8 mouse cellular contexts compared by ENCODE assay signal in genomic region chr14:99046031-99046781, GRCm38 (mm10). TPM values are rescaled to one million over a fixed set of nuclear protein-coding genes. Genes with fewer than 3 reads are reported as not detected.
DNase-seq lines count a peak whose midpoint lies in the region; ATAC-seq lines count a peak whose summit lies in the region.

Gene Mzt1, minus strand, starts transcription at chr14:99046134.
Gene Bora, plus strand, starts transcription at chr14:99046222.

- H3K9ac ChIP-seq in hindbrain, embryonic 16.5 days (ENCODE audit: low read depth, low read length), result peak within 1 kb of the TSS; percentile 97

- peak; percentile 97 for ATAC-seq in hindbrain, embryonic 16.5 days

- H3K27me3 ChIP-seq in hindbrain, embryonic 16.5 days (replicated peaks; ENCODE audit: control insufficient read depth, insufficient read depth, low read length), result no peaks in the 10 kb centered on the region

- H3K79me2 ChIP-seq in macrophage (ENCODE audit: inconsistent target), result peaks cover 65% of the 10 kb centered on the region

- peak; percentile 93 for DNase-seq in T-cell, adult 2 months (ENCODE audit: low spot score)
- DNase-seq in cerebellum, postnatal 36 days, result peak; percentile 91 to 92
- DNase-seq in gastrocnemius, adult 18-20 months (ENCODE audit: low spot score), result peak; percentile 89
- DNase-seq in left cerebral cortex, adult 18-20 months (ENCODE audit: low spot score in 2 of 2), result peak; percentile 88 to 95
- peak; percentile 93 for DNase-seq in right cerebral cortex, adult 18-20 months
- peak; percentile 56 for DNase-seq in urinary bladder, postnatal 10 days (ENCODE audit: low spot score)

- peaks cover 22% of the 10 kb centered on the region for H3K4me1 ChIP-seq in hindbrain, embryonic 16.5 days (ENCODE audit: control insufficient read depth, insufficient read depth, low read depth, low read length)

- no peaks in the 10 kb centered on the region for H3K9me3 ChIP-seq in hindbrain, embryonic 16.5 days (ENCODE audit: control insufficient read depth, low read length)

- peak within 1 kb of the TSS; percentile 98 for H3K4me3 ChIP-seq in hindbrain, embryonic 16.5 days (ENCODE audit: low read length)
- peak within 1 kb of the TSS; percentile 88 for H3K4me3 ChIP-seq in macrophage (ENCODE audit: inconsistent target)

- no peaks in the 10 kb centered on the region for H3K36me3 ChIP-seq in hindbrain, embryonic 16.5 days (ENCODE audit: control insufficient read depth, insufficient read depth, low read length)
- no peaks in the 10 kb centered on the region for H3K36me3 ChIP-seq in macrophage (ENCODE audit: inconsistent target)

- peak within 1 kb of the TSS; percentile 86 for H3K27ac ChIP-seq in hindbrain, embryonic 16.5 days (ENCODE audit: low read depth, low read length)
- peak within 1 kb of the TSS; percentile 66 for H3K27ac ChIP-seq in macrophage

- under 1% methylated on average over 71 of the region's 81 CpGs for WGBS in hindbrain, embryonic 16.5 days
- under 1% methylated on average over 76 of the region's 81 CpGs for WGBS in macrophage (ENCODE audit: missing documents)

- peak within 1 kb of the TSS; percentile 93 for H3K4me2 ChIP-seq in hindbrain, embryonic 16.5 days (ENCODE audit: low read length)

RNA-seq across cellular contexts. Expression of gene Mzt1, which starts in this region (rescaled TPM):
- 10 to 100 TPM; 33.8 to 35.5 TPM for total RNA-seq in gastrocnemius, adult 18-20 months (2021)
- polyA plus RNA-seq in hindbrain, embryonic 16.5 days (2015; fragmentation: Nextera tagmentation; extraction: Ambion mirVana), result 88.4 and 92.7 TPM in 2 replicates
- total RNA-seq in left cerebral cortex, adult 18-20 months (2021), result 10 to 100 TPM; 73.2 to 73.7 TPM
- total RNA-seq in macrophage (2018; cell fraction: chromatin; rRNA removed), result 10 to 100 TPM in 21 of 26 experiments, 1 to 10 TPM in 5; 6.4 to 35.1 (median 20.4) TPM
- total RNA-seq in macrophage (2018; cell fraction: cytosol; rRNA removed), result 10 to 100 TPM; 14.4 to 28.2 (median 22.4) TPM
- total RNA-seq in macrophage (2018; cell fraction: nucleus; rRNA removed), result 10 to 100 TPM in 25 of 26 experiments, 1 to 10 TPM in 1; 8.6 to 53.0 (median 28.7) TPM
- 23.1 to 32.3 TPM (median 29.1 TPM) in 3 replicates for polyA plus RNA-seq in macrophage (2018)

RNA-seq across cellular contexts. Expression of gene Bora, which starts in this region (rescaled TPM):
- under 1 TPM; 0.84 to 0.95 TPM for total RNA-seq in gastrocnemius, adult 18-20 months (2021)
- polyA plus RNA-seq in hindbrain, embryonic 16.5 days (2015; fragmentation: Nextera tagmentation; extraction: Ambion mirVana), result 14.4 and 15.3 TPM in 2 replicates
- total RNA-seq in left cerebral cortex, adult 18-20 months (2021), result 1 to 10 TPM; 1.6 to 1.7 TPM
- total RNA-seq in macrophage (2018; cell fraction: chromatin; rRNA removed), result 10 to 100 TPM in 16 of 26 experiments, 1 to 10 TPM in 10; 3.2 to 40.7 (median 11.3) TPM
- 1 to 10 TPM in 22 of 26 experiments, under 1 TPM in 4; 0.43 to 2.5 (median 1.4) TPM for total RNA-seq in macrophage (2018; cell fraction: cytosol; rRNA removed)
- total RNA-seq in macrophage (2018; cell fraction: nucleus; rRNA removed), result 10 to 100 TPM in 6 of 26 experiments, 1 to 10 TPM in 20; 1.2 to 26.0 (median 6.1) TPM
- polyA plus RNA-seq in macrophage (2018), result 1.3 to 2.8 TPM (median 2.3 TPM) in 3 replicates

Comparison
In these comparisons a context has a peak if more than half of its experiments do, and no peak if none do; other contexts are left out.
1. Peak in every context shown above with its lines: DNase-seq, ATAC-seq, H3K4me3 ChIP-seq and H3K27ac ChIP-seq.